ENCODE assay signal across 12 mouse cellular contexts in the genomic region with DNA sequence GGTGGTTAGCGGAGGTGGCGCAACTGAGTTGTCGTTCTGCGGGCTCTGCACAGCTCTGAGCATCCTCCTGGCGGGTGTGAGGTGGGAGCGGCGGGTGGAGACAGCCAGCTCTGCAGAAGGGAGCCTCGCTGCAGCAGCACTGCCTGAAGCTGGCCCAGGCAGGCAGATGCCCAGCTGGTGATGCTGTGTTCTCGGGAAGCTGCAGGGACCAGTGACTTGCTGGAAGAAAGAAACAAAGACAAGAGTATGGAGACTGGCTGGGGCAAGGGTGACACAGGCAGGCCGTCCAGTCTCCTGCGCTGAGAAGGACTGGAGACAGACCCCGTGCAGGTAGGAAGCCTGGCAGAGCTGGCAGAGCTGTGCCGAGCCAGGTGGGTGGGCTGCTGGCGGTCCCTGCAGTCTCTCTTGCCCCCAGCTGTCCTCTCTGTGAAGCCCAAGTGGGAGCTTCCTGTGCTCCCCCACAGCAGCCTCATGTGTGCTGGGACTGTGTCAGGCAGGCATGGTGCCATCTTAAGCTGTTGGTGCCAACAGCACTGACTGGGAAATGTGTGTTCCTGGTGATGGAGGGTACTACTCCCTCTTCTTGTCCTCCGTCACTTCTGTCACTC. TPM values are rescaled to one million over a fixed set of nuclear protein-coding genes. Genes with fewer than 3 reads are reported as not detected.
A peak's percentile ranks its signal among the peaks of the same experiment; 100 is the strongest.
DNase-seq lines count a peak whose midpoint lies in the region; ATAC-seq and TF ChIP-seq lines count a peak whose summit lies in the region.
"Had no signal": no experiment of that assay in that cellular context is flagged by ENCODE, and none has a peak within 500 bp of the region (broad histone marks: within the 10 kb centered on the region; RNA-seq: fewer than 3 reads in every experiment).

No protein-coding gene starts in this region.

- peak; percentile 94 for DNase-seq in brain, adult 2 months (ENCODE audit: low read depth, low spot score)
- DNase-seq in cerebellum, adult 9-11 months = peak; percentile 61
- peak; percentile 61 for DNase-seq in hindbrain, postnatal 0 days (ENCODE audit: low spot score)
- DNase-seq in kidney, adult 2 months = no peak
- DNase-seq in MN1 (ENCODE audit: low spot score) = no peak

- 36% methylated on average over 15 of the region's 15 CpGs for WGBS in hindbrain, postnatal 0 days
- 61% methylated on average over 15 of the region's 15 CpGs for WGBS in midbrain, embryonic 13.5 days
- 60% methylated on average over 15 of the region's 15 CpGs for WGBS in heart, embryonic 11.5 days (ENCODE audit: insufficient replicate concordance)
- 69% methylated on average over 15 of the region's 15 CpGs for WGBS in kidney, adult 2 months

- H3K36me3 ChIP-seq in hindbrain, postnatal 0 days (ENCODE audit: insufficient read depth, low read length) = no peaks in the 10 kb centered on the region; the same call in 1 of the 2 replicates
- no peaks in the 10 kb centered on the region for H3K36me3 ChIP-seq in midbrain, embryonic 13.5 days
- H3K36me3 ChIP-seq in heart, embryonic 11.5 days (ENCODE audit: control insufficient read depth, insufficient read depth, low read length) = no peaks in the 10 kb centered on the region
- no peaks in the 10 kb centered on the region for H3K36me3 ChIP-seq in kidney, adult 2 months (ENCODE audit: control insufficient read depth, insufficient read depth, low read length)

- peak overlapping the region; percentile 67 for H3K27ac ChIP-seq in hindbrain, postnatal 0 days
- H3K27ac ChIP-seq in midbrain, embryonic 13.5 days = no peak overlapping the region
- no peak overlapping the region for H3K27ac ChIP-seq in heart, embryonic 11.5 days (ENCODE audit: low read depth, low read length)
- no peak overlapping the region for H3K27ac ChIP-seq in kidney, adult 2 months (ENCODE audit: insufficient read depth, low read depth, low read length)
- H3K27ac ChIP-seq: kidney, postnatal 0 days had no signal

- peak; percentile 75 for ATAC-seq in hindbrain, postnatal 0 days
- ATAC-seq in midbrain, embryonic 13.5 days = peak; percentile 62
- ATAC-seq in heart, embryonic 11.5 days (replicated peaks; ENCODE audit: insufficient number of reproducible peaks, low FRiP score, low TSS enrichment) = no peak
- no peak for ATAC-seq in inflammation-experienced regulatory T-cells, adult 6 months
- ATAC-seq: lung, postnatal 0 days; Patski had no signal

- TF ChIP-seq POLR2A in kidney, adult 2 months (IDR thresholded peaks at IDR 0.05; ENCODE audit: low read depth, low read length) = no peak

- H3K9ac ChIP-seq in hindbrain, postnatal 0 days (replicated peaks; ENCODE audit: low read length) = no peak overlapping the region
- no peak overlapping the region for H3K9ac ChIP-seq in midbrain, embryonic 13.5 days (replicated peaks)
- no peak overlapping the region for H3K9ac ChIP-seq in heart, embryonic 11.5 days (ENCODE audit: low read depth, low read length)

- H3K27me3 ChIP-seq in hindbrain, postnatal 0 days (ENCODE audit: insufficient read depth, low read length) = no peaks in the 10 kb centered on the region
- H3K27me3 ChIP-seq in midbrain, embryonic 13.5 days = no peaks in the 10 kb centered on the region
- peaks cover 7% of the 10 kb centered on the region; the same call in 1 of the 2 replicates for H3K27me3 ChIP-seq in heart, embryonic 11.5 days (ENCODE audit: control insufficient read depth, insufficient read depth, low read length)
- H3K27me3 ChIP-seq in kidney, adult 2 months (replicated peaks; ENCODE audit: control insufficient read depth, insufficient read depth, low read length) = no peaks in the 10 kb centered on the region
- H3K27me3 ChIP-seq: Patski had no signal

- H3K9me3 ChIP-seq in hindbrain, postnatal 0 days (ENCODE audit: low read length) = no peaks in the 10 kb centered on the region
- no peaks in the 10 kb centered on the region for H3K9me3 ChIP-seq in midbrain, embryonic 13.5 days
- no peaks in the 10 kb centered on the region for H3K9me3 ChIP-seq in heart, embryonic 11.5 days (replicated peaks; ENCODE audit: control insufficient read depth, low read length)

- no peak overlapping the region for H3K4me3 ChIP-seq in hindbrain, postnatal 0 days (ENCODE audit: low read length)
- H3K4me3 ChIP-seq in midbrain, embryonic 13.5 days (replicated peaks) = no peak overlapping the region
- H3K4me3 ChIP-seq in heart, embryonic 11.5 days (ENCODE audit: low read depth, low read length) = no peak overlapping the region
- H3K4me3 ChIP-seq in kidney, adult 2 months (ENCODE audit: insufficient read depth, low read depth, low read length) = no peak overlapping the region

- H3K4me2 ChIP-seq in hindbrain, postnatal 0 days (ENCODE audit: low read depth, low read length) = peak overlapping the region; percentile 18; the same call in 1 of the 2 replicates
- H3K4me2 ChIP-seq in midbrain, embryonic 13.5 days (replicated peaks) = no peak overlapping the region
- H3K4me2 ChIP-seq in heart, embryonic 11.5 days = no peak overlapping the region

- peaks cover 12% of the 10 kb centered on the region for H3K4me1 ChIP-seq in hindbrain, postnatal 0 days (ENCODE audit: insufficient read depth, low read length)
- peaks cover 22% of the 10 kb centered on the region for H3K4me1 ChIP-seq in midbrain, embryonic 13.5 days (replicated peaks)
- H3K4me1 ChIP-seq in heart, embryonic 11.5 days (ENCODE audit: control insufficient read depth, insufficient read depth, low read length) = peaks cover 13% of the 10 kb centered on the region
- no peaks in the 10 kb centered on the region for H3K4me1 ChIP-seq in kidney, adult 2 months (ENCODE audit: control insufficient read depth, insufficient read depth, low read length)

- no peak for TF ChIP-seq CTCF in hindbrain, postnatal 0 days (IDR thresholded peaks at IDR 0.05; ENCODE audit: low read depth)
- no peak for TF ChIP-seq CTCF in kidney, adult 2 months (conservative IDR thresholded peaks at IDR 0.05; ENCODE audit: insufficient read depth, insufficient read length, low read depth, low read length)

RNA-seq across cellular contexts. Expression of a gene that starts 56.8 kb away (rescaled TPM):
- total RNA-seq in hindbrain, postnatal 0 days (2014; rRNA removed) = 35.7 and 44.6 TPM in 2 replicates
- 26.3 and 30.0 TPM in 2 replicates for polyA plus RNA-seq in hindbrain, postnatal 0 days (2015; fragmentation: Nextera tagmentation; extraction: Ambion mirVana)
- polyA plus RNA-seq in midbrain, embryonic 13.5 days (2015; fragmentation: Nextera tagmentation; extraction: Ambion mirVana) = 5.6 and 6.6 TPM in 2 replicates
- 1.9 and 2.5 TPM in 2 replicates for polyA plus RNA-seq in heart, embryonic 11.5 days (2014; fragmentation: Nextera tagmentation; extraction: Ambion mirVana)
- 1 to 10 TPM; 1.8 to 2.1 (median 1.8) TPM for polyA plus RNA-seq in inflammation-experienced regulatory T-cells, adult 6 months (2017; shearing (Covaris generic))
- 5.8 and 7.5 TPM in 2 replicates for polyA plus RNA-seq in kidney, adult 2 months (2012; rRNA removed)
- total RNA-seq: common myeloid progenitor, adult 5-6 weeks had no signal

Comparison
In these comparisons a context has a peak if more than half of its experiments do, and no peak if none do; other contexts are left out.
1. DNase-seq: peak in brain, adult 2 months (single experiment), cerebellum, adult 9-11 months (single experiment) and hindbrain, postnatal 0 days (single experiment); none in kidney, adult 2 months (single experiment) and MN1 (single experiment).
2. ATAC-seq: peak in hindbrain, postnatal 0 days (single experiment) and midbrain, embryonic 13.5 days (single experiment); none in heart, embryonic 11.5 days (single experiment) and inflammation-experienced regulatory T-cells, adult 6 months (single experiment).